Mouse (Mus musculus) ES-Bruce4 (cell line): ENCODE measurements around the gene Psmd9.

Experiments
- CTCF ChIP-seq: IDR thresholded peaks from one replicate; pipeline ENCODE4 v1.8.1; 2011; ENCODE audit warnings: low read depth, low read length
- EP300 ChIP-seq: IDR thresholded peaks from 2 replicates; pipeline ENCODE4 v1.6.1; 2011; ENCODE audit warnings: low read depth, low read length; ENCODE audit not compliant: insufficient read depth
- POLR2A ChIP-seq: IDR thresholded peaks from one replicate; pipeline ENCODE4 v1.8.1; 2011; ENCODE audit warnings: low read length; ENCODE audit not compliant: insufficient read depth

DNA sequence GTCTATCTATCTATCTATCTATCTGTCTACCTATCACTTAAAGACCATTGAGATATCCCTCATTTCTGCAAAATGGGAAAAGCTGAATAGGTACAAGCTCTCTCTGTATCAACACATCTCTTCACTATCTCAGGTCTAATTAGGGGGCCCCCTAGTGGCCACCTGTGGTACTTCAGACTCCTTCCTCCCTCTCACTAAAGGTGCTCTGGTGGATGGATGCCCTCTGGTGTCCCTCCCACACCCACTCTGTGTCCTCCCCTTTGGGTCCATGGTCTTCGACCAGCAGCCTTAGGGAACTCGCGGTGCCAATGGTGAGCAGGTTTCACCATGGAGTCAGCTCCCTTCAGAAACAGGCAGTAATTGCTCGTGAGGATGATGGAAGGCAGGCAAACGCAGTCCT, 89.8 kb downstream of the Psmd9 start:
- TF ChIP-seq CTCF, result peak; percentile 67
- no peak for TF ChIP-seq EP300
- TF ChIP-seq POLR2A, result no peak
